Mouse (Mus musculus) embryo, embryonic 10 days (tissue): ENCODE results near the gene Akr7a5.

Experiments
- DNase-seq: peaks from one replicate; pipeline ENCODE4 v3.0.0-alpha.2; 2015; ENCODE audit warnings: low spot score

The Akr7a5 gene

DNA sequence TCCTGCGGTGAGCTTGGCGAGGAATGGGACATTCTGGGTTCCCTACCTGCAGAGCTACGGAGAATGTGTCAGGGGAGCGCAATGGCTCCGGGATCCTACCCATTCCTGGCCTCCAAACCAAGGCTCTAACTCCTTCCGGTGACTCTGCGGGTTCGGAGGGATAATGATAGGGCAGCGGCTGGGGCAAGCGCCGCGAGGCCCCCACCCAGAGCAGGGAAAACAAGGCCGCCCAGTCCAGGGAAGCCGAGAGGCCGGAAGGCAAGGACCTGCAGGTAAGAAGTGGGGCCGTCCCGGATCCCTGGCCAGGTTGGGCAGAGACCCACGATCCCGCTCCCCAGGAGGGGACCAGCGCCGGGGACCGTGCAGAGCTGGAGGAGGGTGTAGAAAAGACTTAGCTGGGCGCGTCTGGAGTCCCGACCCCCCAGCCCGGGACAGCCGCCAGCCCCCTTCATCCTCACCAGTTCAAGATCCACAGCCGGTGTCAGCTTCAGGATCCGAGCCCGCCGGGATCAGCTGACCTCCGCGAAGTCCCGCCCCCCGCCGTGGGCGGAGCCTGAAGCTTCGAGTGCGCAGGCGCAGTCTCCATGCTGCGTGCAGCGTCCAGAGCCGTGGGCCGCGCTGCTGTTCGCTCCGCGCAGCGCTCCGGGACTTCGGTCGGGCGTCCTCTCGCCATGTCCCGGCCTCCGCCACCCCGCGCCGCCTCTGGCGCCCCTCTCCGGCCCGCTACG lies at the start of gene Akr7a5, which contains the start of gene Pqlc2:
Gene Akr7a5 (plus strand): TSS at position 574 of the 728 bp plus-strand sequence.
Gene Pqlc2 (minus strand): TSS at position 538 of the 728 bp plus-strand sequence.
- peak; percentile 95 for DNase-seq

DNA sequence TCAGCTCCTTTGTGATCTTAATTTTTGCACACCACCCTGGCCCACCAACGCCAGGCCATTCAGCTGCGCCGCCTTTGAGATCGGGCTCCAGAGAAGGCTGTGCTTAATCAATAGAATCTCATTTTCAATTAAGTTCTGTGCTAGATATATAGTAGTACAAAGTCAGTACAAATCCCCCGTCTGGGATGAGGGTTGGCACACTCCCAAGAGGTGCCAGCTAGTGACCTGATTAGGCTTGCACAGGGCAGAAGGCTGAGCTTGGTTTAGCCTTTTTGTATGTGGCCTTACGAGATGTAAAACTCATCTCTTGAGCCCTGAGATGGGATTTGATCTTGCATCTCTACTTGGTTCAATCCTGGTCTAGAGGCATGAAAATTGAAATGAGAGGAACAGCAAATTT lies 47.6 kb upstream of the Akr7a5 start:
- DNase-seq, result no peak

DNA sequence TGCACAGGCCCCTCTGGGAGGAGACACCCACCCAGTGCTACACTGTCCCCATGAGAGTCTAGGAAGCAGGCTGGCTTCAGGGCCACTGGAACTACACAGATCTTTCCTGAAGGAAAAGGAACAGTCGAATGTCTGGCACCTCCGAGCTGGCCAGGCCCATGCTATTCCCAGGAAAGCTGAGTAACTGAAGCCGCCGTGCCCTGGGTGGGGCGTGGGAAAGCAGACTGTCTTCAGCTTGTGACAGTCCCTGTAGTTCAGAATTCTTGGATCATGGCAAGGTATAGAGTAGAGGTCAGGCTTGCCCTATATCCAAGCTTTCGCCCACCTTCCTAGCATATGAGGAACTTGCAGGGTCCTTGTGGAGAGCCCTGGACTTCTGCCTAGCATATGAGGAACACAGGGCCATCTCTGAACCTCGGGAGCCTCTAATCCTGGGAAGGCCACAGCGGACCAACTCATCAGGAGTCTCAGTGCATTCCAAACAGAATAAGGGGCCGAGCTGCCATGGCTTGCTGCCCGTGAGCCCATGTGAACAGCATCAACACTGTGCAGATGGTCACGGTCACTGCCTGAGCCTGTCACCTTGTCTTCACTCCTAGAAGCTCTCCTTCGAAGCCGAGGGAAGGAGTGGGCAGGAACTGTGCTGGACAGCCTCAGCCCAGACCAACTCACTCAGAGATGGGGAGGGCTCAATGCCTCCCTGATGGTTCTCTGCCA lies 44.6 kb upstream of the Akr7a5 start:
- no peak for DNase-seq

DNA sequence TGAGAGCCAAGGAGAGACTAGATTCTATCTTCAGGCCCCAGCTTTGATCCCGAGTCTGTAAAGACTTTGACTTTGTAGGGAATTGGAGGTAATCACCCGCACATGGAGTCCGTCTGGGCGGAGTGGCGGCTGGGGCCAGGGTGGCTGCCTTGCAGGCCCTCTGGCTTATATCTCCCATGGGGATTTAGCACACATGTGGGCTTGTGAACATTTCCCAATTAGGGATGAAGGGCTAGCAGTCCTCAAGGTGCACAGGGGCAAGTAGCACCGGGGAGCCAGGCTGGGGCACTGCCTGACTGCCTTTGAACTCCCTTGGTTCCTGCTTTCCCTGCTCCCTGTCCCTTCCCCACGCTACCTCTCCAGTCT lies 44.1 kb upstream of the Akr7a5 start:
- no peak for DNase-seq

DNA sequence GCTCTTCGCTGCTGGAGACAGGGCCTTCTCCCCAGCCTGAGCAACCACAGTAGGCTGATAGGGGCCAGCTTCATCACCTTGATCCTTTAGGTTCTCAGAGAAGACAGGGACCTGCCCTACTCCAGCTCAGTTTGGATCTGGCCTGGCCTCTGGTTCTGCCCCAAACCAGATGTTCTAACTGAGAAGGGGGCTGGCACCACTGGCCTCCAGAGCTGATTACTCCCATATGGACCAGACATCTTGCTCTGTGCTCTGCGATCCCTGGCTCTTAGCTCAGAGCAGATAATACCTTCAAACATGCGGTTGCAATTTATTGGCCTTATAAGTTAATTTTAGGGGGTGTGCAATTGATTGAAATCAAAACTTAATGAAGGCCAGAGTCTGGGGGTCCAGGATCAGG lies 43.2 kb upstream of the Akr7a5 start:
- no peak for DNase-seq

DNA sequence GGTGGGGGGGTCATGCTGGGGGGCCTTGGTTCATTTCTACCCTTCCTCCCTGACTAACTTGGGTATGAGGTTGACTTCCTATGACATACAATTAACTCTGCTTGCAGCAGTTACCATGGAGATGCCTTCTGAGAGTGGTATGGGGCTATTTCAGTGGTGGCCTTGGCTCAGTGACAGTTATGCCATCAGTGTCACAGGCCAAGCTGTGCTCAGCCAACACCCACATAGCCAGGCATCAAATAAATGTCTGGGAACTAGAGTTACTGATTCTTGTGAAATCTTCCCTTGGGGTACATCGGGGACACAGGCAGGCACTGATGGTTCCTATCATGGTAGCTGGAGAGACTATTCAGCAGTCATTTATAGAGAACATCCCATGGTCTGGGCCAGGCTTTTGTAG lies 42.3 kb upstream of the Akr7a5 start:
- no peak for DNase-seq

DNA sequence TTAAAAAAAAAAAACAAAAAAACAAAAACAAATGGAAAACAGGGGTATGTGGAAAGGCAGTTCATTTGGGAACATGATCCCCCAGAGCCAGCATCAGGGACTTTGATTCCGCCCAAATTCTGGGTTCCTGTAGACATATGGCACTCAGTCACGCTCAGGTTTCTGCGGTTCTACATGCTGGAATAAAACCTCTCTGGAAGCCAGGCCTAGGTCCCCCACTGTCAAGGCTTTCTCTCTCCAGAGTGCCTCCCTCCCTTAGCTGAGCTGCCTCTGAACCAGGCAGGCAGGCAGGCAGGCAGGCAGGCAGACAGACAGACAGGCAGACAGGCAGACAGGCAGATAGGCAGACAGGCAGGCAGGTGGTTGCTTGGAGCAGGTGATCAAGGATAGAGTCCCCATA lies 40.4 kb upstream of the Akr7a5 start:
- no peak for DNase-seq

DNA sequence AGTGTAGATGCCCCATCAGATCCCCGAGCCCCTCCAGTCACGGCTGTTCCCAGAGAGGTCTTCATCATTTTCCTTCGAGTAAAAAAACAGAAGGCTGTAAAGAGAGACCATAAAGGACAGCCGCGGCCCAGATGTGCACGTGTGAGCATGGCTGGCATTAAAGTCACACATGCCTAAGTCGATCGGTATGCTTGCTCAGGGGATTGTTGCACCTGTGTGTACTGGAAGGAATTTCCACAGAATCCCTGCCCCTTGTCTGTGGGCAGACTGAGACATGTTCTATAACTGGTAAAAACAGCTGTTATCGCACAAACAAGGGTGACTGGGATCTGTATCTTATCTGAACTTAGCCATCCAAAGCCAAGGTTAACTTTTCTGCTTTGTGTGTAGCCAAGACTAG lies 39.0 kb upstream of the Akr7a5 start:
- no peak for DNase-seq

DNA sequence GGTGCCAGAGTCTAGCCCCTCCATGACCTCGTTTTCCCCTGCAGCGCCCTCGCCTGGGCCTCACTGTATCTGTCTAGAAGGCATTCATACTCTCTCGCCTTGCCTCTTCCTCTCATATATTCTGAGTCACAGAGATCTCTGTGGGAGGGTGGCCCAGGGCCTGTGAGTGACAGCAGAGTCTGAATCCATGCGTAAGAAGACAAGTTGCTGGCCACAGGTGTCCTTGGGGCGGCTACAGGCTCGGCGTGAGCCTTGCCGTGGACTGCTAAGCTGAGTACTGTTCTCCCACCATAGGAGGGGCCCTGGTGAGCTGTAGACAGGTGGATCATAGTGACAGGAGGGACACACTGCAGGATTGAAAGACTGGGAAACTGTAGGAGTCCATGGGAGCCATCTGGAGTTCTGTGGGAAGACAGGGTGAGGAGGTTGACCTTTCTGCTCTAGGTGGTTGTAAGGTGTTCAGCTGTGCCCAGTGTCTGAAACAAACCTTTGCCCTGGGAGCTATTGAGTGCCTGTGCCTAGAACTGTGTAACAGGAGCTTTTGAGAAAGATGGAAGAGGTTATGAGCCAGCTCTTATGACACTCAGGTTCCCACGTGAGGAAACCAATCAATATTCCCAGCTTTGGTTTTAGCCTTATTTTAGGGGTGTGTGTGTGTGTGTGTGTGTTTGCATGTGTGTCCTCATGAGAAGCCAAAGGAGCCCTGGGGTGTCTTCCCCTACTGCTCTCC lies 37.4 kb upstream of the Akr7a5 start:
- DNase-seq, result no peak

DNA sequence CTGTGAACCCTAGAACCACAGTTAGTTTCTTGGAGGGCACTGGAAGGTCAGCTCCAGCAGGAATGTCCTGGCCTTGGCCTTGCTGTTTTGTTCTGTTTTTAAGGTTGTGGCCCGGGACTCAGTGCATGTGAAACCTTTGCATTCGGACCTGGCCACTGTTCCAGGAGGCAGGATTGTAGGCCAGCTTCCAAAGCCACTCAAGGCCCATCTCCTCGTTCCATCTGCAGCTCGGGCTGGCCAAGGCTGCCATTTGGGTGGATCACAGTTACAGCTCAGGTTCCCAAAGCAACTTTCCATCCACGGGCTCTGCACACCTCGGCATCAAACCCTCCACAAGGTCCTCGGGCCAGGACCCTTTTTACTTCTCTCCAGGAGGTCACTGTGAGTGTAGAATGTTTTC lies 36.0 kb upstream of the Akr7a5 start:
- no peak for DNase-seq

DNA sequence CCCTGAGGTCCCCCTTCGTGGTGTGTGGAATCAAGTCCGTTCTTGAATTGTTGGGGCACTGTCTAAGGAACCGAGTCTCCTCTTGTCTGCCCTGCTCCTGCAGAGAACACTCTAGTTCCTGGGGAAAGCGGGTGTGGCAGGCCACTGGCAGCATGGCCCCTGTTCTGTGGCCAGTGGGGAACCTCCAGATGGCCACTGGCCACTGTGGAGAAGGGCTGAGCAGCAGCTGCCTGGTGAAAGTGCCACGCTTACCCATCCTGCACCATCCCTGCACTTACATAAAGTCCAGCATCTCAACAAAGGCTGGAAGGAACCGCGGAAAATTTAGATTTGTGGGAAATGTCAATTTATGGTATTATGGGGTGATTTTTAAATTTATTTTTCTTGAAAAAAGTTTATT lies 34.1 kb upstream of the Akr7a5 start:
- no peak for DNase-seq

DNA sequence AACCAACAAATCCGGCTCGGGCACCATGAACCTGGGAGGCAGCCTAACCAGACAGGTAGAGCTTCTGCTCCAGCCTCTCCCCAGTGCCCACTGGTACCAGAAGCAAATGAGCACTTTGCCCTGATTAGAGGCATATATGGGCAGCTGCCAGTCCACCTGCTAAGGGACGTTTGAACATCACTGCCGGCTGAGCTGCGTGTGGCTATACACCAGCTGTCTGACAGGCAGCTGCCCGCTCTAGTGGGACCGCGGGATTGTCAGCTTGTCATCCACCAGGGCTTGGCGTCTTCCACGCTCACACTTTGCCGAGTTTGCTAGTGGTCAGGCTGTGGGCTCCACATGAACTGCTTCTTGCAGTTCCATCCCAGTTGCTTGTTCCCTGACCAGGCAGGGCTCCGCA lies 30.0 kb upstream of the Akr7a5 start:
- no peak for DNase-seq

DNA sequence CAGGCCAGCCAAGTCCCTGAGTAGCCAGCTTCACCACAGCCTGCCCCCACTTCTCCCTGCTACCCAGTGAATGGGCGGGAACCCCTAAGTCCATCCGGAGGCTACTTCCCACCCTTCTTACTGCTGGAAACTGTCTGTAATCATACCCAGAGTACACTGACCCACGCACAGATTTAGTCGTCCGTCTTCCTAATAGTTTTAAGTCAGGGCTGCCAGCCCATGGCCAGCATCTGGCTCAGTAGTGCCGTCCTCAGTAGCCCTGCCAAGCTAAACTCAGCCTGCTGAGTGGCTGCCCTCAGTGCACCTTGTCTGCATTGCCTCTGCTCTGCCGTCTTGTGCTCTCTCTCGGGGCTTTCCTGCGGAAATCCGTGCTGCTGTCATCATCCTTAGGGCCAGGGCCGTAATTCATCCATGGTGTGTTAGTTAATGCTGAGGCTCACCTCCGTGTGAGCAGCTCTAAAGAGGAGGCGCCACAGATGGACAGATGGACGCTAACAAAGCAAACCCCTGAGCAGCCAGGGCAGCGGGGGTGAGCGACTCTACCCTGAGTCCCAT lies 28.7 kb upstream of the Akr7a5 start:
- DNase-seq, result no peak

DNA sequence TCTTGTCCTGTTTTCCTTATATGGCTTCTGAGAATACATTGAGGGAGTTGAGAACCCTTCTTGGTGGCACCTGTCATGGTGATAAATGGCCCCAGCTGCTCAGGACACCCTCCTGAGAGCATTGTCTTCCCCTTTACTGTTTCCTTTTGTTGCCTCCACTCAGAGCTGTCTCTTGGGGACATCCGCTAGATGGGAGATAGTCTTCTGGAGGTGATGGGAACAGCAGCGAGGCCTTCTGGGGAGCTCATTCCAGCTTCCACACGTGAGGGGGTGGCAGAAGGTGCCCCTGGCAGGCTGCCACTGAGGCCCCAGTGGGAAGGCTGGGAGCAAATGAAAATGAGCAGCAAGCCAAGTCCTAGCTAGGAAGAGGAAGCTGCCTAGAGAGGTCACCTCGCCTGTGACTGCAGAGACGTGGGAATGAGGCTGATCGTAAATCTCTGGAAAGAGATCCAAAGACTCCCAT lies 27.6 kb upstream of the Akr7a5 start:
- peak; percentile 23 for DNase-seq

DNA sequence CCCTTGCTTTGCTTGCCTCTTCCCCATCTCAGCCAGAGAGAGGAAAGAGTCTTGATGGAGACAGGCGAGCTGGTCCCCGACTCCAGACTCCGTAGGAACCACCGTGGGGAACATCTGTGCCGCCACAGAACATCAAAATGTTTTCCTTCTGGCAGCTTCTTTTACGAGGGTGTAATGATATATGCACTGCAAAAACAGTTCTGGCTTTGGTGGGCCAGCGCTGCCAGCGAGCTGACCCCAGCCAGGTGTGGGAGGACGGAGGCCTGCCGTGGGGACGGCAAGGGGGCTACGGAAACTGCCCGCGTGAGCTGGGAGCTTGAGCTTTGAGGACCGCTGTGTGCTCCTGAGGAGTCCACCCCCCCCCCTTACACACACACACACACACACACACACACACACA lies 25.7 kb upstream of the Akr7a5 start:
- no peak for DNase-seq

DNA sequence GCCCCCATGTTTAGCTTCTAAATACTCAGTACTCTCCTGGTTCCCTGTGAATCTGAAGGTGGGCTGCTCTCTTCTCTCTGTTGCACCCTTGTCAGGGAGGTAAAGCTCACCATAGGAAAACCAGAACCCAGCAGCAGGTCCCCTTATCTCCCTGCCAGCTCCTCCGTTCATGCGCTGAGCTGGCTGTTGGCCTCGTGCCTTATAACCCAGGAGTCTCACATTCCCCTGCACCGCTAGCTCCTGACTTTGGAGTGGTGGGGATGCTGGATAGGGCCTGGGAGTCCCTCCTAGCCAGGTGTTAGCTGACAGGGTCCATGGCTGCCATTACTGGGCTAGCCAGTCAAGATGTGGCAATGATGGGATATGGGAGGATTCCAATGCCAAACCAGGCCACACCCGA lies 24.3 kb upstream of the Akr7a5 start:
- DNase-seq, result no peak

DNA sequence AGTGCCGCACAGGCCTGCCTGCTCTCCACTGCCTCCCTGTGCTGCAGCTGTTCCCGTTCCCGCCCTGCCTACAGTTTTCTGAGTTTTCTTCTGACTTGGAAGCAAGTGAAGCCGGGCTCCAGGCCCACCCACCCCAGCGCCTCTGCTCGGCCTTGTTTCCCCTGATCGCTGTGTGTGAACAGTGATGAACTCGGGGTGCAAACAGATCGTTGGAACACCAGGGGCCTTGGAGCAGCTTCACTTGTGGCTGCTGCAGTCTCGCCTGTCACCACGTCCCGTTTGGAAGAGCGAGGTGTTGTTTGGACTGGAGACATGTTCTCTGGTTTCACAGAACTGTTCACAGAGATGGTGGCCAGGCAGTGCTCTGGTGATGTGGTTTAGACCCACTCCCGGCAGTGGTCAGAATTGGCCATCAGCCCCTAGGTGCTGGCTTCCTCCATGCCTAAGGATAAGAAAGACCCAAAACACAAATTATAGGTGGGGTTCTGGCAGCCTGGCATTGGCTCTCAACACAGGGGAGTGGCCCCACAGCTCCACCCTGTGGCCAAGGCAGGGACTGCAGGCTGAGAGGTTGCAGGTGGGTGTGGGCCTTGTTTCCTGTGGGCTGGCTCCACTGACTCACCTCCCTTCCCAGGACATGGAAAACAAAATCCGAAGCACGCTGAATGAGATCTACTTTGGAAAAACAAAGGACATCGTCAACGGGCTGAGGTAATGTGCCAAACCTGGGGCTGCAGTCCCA lies 23.3 kb upstream of the Akr7a5 start:
- peak; percentile 71 for DNase-seq

DNA sequence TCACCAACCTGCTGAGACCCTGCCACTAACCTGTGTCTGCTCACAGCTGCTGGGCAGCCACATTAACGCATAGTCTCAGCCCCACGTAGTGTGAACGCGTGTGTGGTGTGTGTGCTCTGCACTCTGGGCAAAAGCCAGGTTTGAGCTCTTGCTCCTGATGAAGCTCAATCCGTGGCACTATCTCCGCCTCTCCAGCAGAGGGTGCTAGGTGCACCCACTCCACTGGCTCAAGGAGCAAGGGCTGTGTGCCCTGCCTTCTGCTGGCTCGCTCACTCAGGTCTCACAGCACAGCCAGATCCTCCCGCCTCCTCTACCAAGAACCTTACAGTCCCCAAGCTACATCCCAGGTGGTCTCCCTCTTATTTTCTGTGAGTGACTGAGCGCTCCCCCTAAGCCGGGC lies 21.5 kb upstream of the Akr7a5 start:
- peak; percentile 76 for DNase-seq

DNA sequence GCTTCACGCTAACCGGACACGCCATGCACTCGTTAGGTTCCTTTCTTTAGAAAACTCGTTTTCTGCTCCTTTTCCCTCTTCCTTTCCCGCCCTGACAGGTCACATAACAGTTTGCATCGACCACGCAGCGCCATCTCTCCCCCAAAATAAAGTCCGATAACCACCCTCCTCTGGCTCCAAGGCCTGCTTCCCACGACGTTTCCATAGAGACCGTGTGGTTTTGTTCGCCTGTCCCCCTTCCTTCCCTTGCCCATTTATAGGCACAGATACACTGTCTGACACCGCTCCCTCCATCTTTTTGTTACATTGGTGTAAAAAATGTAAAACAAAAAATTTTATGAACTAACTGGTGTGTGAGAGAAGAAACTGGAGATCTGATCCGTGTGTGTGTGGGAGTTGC lies 19.4 kb upstream of the Akr7a5 start:
- DNase-seq, result no peak

DNA sequence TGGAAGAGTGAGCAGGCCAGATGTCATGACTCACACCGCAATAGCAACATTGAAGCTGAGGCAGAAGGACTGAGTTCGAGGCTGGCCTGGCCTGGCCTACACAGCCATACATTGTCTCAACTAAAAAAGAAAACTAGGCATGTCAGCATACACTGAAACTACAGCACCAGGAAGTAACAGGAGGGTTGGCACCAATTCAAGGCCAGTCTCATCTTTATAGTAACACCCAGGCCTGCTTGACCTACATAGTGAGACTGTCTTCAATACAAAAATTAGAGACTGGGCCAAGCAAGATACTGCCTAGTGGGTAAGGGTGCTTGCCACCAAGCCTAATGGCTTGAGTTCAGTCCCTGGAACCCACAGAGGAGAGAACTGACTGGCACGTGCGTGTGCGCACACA lies 18.5 kb upstream of the Akr7a5 start:
- no peak for DNase-seq

DNA sequence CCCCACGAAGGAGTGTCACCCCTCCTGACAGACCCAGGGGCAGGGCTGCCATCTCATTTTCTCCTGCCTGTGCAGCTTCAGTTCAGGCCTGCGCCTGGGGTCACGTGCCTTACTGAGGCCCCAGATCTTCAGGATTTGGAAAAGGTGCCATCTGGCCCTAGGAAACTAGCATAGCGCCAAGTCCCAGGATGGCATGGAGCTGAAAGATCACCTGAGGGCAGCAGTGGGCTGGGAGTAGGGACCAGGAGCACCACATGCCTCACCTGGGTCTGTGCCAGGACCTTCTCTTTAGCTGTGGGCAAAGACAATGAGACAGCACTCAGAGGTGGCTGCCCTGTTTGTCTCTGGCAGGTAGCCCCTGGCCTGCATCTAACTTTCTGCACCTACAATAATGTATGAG lies 13.0 kb upstream of the Akr7a5 start:
- no peak for DNase-seq
